Mouse (Mus musculus) brain, embryonic 14.5 days (tissue): ENCODE data around the gene Rassf3.

ENCODE experiments used
- CTCF ChIP-seq: fragments of 200-500 bp; IDR thresholded peaks from 2 replicates; pipeline ENCODE4 v1.5.1; 2012; ENCODE audit warnings: inconsistent platforms, mild to moderate bottlenecking, moderate library complexity, borderline replicate concordance; ENCODE audit not compliant: insufficient read depth, insufficient read length; ENCODE audit errors: extremely low read depth
- POLR2A ChIP-seq: fragments of 200-500 bp; IDR thresholded peaks from 2 replicates; pipeline ENCODE4 v1.6.1; 2012; ENCODE audit warnings: mild to moderate bottlenecking, inconsistent platforms, borderline replicate concordance; ENCODE audit not compliant: poor library complexity, insufficient read depth, insufficient read length, severe bottlenecking; ENCODE audit errors: extremely low read depth

DNA sequence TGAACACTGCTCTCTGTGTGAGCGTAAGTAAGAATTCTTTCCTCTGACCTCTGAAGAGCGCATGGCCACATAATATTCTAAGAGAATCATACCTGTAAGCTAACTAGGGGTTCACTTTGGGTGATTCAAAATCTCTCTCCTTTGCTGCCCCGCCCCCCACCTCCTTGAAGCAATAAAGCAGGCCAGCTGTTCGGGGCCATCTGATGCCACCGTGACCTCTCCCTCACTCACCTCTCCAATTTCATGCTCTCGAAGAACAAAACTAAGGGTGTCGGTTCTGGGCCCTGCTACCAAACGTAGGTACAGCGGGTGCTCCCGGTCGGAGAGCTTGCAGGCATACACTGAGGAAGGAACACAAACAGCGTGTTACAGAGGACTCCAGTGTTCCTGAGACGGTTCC is 62.0 kb downstream of the Rassf3 start:
- TF ChIP-seq POLR2A (no peak), CTCF (no peak)
